Mouse (Mus musculus) CH12.LX (cell line): ENCODE data around the gene Arih2.

Experiments
- CTCF ChIP-seq, 2 experiments: IDR thresholded peaks in 1 of 2; conservative IDR thresholded peaks in 1 of 2; 2 replicates each; pipeline ENCODE4 v1.5.1; 2011 to 2012; ENCODE audit warnings: low read depth in 2 of 2, low read length in 2 of 2, improper control_type of control experiment in 1 of 2, inconsistent platforms in 1 of 2, mild to moderate bottlenecking in 1 of 2, moderate library complexity in 1 of 2
- EP300 ChIP-seq: IDR thresholded peaks from 2 replicates; pipeline ENCODE4 v1.6.1; 2011; ENCODE audit warnings: low read length, improper control_type of control experiment
- MEF2A ChIP-seq: IDR thresholded peaks from 2 replicates; pipeline ENCODE4 v1.6.1; 2014; ENCODE audit warnings: low read depth, mild to moderate bottlenecking, inconsistent platforms, low read length, improper control_type of control experiment, borderline replicate concordance
- MXI1 ChIP-seq: IDR thresholded peaks from 2 replicates; pipeline ENCODE4 v1.6.1; 2011; ENCODE audit warnings: mild to moderate bottlenecking, low read depth, low read length, improper control_type of control experiment
- POLR2A ChIP-seq: IDR thresholded peaks from 2 replicates; pipeline ENCODE4 v1.6.1; 2011; ENCODE audit warnings: low read depth, mild to moderate bottlenecking, improper control_type of control experiment, low read length
- RAD21 ChIP-seq: IDR thresholded peaks from 2 replicates; pipeline ENCODE4 v1.6.1; 2011; ENCODE audit warnings: low read depth, mild to moderate bottlenecking, low read length, improper control_type of control experiment, moderate library complexity
- RCOR1 ChIP-seq: conservative IDR thresholded peaks from 2 replicates; pipeline ENCODE4 v1.6.1; 2012; ENCODE audit warnings: low read depth, mild to moderate bottlenecking, inconsistent platforms, low read length, improper control_type of control experiment

- TF ChIP-seq POLR2A (no peak), MEF2A (no peak), CTCF (conservative IDR thresholded peaks at IDR 0.05 in 1 of 2, IDR thresholded peaks at IDR 0.05 in 1 of 2; ENCODE audit: low read depth in 2 of 2, low read length in 2 of 2) (no peak), MXI1 (no peak), RCOR1 (no peak), EP300 (no peak), RAD21 (no peak)
Measured at GRCm38 (mm10) chr9:108600011-108600410, 49.2 kb downstream of the Arih2 start.
